Mouse (Mus musculus) liver (tissue): ENCODE data around the gene Lipt1.

Source experiments
- DNase-seq: peaks from one replicate; pipeline ENCODE4 v3.0.0-alpha.2; 2020; ENCODE audit warnings: mixed read lengths

Lipt1 gene

GRCm38 (mm10) chr1:37871704-37872103 is at the start of gene Lipt1:
Gene Lipt1, plus strand, starts transcription at chr1:37871738.
- DNase-seq, result no peak

- DNase-seq, result no peak
Observed at GRCm38 (mm10) chr1:37831681-37832080, 39.9 kb upstream of the Lipt1 start.

- no peak for DNase-seq
Observed at GRCm38 (mm10) chr1:37846878-37847277, 24.7 kb upstream of the Lipt1 start.

DNA sequence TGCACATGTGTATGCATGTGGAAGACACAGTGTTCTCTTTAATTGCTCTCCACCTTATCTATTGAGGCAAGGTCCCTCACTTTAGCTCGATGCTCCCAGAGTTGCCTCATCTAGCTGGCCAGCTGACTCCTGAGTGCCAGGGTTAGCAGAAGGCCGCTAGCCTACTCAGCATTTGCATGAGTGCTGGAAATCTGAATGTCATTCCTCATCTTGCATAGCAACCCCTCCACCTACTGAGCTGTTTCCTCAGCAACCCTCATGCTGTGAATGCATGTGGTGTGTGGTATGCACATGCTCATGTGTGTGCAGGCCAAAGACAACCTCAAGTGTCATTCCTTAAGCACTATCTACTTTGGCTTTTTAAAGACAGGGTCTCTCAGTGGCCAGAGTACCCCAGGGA is 20.8 kb upstream of the Lipt1 start:
- DNase-seq, result no peak

- DNase-seq, result peak; percentile 99
Observed at GRCm38 (mm10) chr1:37864511-37865400, 6.8 kb upstream of the Lipt1 start.

- no peak for DNase-seq
Observed at GRCm38 (mm10) chr1:37865401-37866215, 5.9 kb upstream of the Lipt1 start.

DNA sequence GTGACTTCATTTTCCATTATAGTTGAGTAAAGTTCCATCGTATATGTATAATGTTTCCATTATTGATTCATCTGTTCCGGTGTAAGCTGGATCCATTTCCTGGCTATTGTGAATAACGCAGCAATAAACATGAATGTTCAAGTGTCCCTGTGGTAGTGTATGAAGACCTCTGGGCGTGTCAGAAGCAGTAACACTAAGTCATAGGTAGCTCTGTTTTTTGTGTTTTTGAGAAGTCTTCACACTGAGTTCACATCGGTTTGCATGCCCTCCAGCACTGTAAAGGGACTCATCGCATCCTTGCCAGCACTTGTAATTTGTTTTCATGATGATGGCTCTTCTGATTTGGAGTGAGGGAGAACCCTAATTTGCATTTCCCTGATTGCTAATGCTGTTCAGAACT is 5.3 kb upstream of the Lipt1 start, which contains the start of gene Tsga10:
Gene Tsga10, minus strand, starts transcription at position 144 of the 400 bp plus-strand sequence.
- no peak for DNase-seq

- peak; percentile 75 for DNase-seq
Observed at GRCm38 (mm10) chr1:37867056-37867455, 4.5 kb upstream of the Lipt1 start.

DNA sequence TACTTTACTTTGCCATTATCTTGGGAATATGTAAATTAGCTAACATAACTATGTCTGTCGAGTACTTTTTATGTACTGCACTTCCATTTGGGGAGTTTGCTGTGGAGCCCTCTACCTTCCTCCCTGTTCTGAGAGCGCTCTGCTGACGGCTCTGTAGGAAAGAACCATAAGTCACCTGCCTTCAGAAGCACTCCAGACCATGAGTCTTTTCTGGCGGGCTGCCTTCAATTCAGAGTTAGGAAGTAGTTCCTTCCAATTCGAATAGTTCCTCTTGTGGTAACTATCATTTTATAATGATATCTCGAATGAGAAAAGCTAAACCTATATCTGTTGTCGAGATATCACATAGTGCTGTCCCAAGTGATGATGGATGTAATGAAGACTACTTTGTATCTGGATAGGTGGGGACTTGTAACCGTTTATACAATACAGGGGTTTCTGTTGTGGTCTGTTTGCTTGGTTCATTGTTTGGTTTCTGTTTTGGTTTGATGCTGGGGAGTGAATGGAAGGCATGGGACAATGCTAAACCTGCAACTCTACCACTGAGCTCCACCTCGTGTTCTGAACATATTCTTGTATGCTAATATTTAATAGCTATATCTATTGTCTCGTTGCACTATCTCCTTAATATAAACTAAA is 3.7 kb upstream of the Lipt1 start:
- no peak for DNase-seq

GRCm38 (mm10) chr1:37868640-37869039 is 2.9 kb upstream of the Lipt1 start:
- DNase-seq, result no peak

DNA sequence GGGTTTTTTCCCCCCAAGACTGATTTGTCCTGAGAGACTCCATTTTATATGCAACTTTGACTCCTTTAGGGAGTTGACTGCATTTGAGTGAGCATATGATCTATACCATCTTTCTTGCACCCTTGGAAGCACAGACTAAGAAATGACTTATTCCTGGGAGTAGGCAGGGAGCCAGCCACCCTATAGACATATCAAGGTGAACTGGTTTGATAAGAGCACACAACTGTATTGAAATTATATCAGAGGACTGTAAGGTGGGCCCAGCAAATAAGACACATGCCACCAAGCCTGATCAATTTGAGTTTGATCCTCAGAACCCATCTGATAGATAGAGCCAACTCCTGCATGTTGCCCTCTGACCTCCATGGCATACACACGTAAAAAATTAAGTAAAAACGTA is 2.2 kb upstream of the Lipt1 start:
- no peak for DNase-seq

DNA sequence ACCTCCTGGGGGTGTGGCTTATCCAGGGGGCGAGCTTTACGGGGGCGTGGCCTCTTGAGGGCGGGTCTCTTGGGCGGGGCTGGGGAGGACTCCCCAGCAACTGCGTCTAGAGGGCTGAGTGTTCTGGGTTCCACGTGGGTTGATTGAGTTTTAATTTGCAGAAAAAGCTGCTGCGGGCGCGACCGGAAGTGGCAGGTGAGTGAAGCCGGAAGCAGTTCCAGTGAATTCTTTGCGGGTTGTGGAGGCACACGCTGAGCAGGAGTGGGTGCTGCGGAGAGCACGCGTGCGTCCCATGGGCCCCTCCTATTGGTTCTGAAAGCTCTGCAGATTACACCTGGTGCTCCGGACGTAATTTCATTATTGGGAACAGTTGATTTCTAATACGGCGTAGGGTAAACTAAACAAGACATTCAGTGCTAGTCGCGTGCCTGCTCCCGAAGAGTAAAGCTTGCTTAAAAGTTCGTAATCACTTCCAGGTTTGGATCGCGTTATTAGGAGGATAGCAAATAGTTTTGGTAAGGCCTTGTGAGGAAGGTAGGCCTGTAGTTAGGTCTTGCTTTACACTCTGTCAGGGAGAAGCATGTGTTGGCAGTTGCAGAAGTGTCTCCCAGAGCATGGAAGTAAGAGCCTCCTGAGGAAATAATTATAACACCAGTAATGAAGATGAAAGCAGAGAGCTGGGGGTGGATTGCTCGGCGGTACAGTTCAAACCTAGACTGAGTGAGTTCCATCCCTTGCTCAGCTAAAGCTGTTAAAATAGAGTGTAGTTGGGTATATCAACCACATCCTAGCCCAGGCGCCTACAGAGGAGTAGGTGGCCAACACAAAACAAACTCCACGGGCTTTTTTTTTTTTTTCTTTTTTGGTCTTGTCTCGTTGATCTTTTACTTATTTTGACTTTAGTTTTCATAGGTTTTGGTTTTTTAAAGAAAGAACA is 861 bp downstream of the Lipt1 start:
- DNase-seq, result peak; percentile 91

DNA sequence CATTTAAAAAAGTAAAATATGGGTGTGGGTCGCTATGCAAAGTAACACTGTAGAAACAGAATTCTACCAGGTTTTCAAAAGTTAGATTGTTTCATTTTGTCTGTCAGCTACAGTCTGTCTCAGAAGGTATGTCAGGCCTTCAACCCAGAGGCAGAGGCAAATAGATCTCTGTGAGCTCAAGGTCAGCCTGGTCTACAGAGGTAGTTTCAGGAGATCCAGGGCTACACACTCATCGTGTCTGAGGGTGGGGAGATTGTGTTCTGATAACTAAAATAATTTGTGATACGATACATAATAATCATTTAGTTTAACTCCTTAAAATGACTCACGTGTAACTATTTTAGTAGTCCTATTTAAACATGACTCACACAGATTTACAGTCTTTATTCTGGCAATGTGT is 1.6 kb downstream of the Lipt1 start:
- no peak for DNase-seq

- no peak for DNase-seq
Observed at GRCm38 (mm10) chr1:37877736-37878460, 6.4 kb downstream of the Lipt1 start.

DNA sequence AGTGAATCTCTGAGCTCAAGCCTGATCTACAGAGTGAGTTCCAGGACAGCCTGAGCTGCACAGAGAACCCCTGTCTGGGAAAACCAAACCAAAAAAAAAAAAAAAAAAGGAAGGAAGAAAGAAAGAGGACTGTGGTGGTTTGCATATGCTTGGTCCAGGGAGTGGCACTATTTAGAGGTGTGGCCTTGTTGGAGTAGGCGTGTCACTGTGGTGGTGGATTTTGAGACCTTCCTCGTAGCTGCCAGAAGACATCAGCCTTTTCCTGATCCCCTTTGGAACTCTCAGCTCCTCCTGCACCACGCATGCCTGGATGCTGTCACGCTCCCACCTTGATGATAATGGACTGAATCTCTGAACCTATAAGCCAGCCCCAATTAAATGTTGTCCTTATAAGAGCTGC is 11.9 kb downstream of the Lipt1 start:
- no peak for DNase-seq

DNA sequence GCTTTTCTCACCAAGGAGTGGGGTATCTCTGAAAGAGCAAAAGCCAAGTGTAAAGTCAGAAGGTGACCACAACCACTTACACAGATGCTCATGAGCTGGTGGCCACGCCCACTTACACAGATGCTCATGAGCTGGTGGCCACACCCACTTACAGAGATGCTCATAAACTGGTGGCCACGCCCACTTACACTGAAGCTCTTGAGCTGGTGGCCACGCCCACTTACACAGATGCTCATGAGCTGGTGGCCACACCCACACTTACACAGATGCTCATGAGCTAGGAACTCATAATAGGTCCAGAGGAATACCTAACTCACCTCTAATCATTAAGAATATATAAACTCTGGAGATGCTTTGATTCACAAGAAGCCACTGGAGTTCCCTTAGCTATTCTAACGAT is 12.9 kb downstream of the Lipt1 start:
- peak; percentile 88 for DNase-seq

DNA sequence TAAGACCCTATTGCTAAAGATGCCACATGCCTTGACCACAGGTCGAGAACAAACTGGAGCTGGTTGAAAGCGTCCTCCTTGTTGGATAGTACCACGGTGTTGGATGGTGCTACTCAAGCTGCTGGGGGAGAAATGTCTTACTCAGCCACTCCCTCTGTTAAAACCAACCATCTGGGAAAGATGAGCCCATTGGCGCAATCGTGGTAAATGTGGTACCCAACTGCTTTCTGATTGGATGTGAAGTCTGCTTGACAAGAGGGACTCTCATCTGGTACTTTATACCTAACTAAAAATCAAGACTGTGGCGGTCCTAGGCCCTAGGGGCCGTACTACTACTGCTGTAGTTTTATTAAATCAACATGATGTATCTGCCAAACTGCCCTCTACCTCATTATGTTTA is 17.7 kb downstream of the Lipt1 start:
- DNase-seq, result no peak

DNA sequence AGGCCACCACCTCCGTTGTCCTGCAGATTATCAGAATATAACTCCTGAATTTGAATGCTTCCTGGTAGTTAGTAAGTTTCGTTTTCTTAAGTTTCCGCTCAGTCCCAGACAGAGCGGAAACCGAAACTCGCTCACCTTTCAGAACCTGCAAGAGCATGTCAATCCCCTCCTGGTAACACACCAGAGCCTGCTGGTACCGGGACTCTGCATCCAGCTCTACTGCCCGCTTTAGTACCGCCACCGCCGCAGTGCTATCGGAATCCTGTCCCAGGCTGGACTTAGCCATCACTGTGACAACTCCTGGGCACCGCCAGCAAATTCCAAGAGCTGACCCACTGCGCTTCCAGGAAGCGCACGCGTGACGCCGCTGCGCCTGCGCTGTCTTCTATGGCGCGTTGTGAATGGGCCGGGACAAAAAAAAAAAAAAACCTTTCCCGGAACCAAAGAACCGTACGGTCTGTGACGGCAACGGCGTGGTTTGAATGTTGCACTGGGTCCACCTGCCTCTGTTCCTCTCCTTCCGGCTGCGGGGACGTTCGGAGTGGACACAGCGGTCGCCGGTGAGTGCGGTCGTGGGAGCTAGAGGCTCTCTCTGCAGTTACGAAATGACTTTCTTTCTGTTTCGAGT is 18.6 kb downstream of the Lipt1 start, which contains the start of the genes Mitd1 and Mrpl30:
Gene Mitd1, minus strand, starts transcription at position 387 of the 628 bp plus-strand sequence.
Gene Mrpl30, plus strand, starts transcription at position 453 of the 628 bp plus-strand sequence.
- DNase-seq, result peak; percentile 89

GRCm38 (mm10) chr1:37891400-37891799 is 19.9 kb downstream of the Lipt1 start:
- no peak for DNase-seq

DNA sequence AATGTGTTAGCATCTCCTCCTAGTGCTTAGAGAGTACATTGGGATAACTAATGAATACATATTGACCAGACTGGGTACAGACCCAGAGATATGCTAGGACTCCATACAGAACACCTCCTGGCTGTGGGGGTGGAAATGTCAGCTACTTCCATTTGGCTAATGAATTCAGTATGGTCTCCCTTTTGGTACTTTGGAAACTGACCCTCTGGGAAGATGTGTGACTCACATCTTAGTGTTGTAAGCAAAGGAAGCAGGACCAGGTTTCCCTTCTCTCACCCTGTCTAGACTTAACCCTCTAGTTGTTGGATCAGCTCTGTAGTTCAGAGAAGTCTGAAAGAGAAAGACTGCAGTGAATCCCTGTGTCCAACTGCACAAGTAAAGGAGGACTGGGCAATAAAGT is 23.1 kb downstream of the Lipt1 start:
- DNase-seq, result no peak

DNA sequence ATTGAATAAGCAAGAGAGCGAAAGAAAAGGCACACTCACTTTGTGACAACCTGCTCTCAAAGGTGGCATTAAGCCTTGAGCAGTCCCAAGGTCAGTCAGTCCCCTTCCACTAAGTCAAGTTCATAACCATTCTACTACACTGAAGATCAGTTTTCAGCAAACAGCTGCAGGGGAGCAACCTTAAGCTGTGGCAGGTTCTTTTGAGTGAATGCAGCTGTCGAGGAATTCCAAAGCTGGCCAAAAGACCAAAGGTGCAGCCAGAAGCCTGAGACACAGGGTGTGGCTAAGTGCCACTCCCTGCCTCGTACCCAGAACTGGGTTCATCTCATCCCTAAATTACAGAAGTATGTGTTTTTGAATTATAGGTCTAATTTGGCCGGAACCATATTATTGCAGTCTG is 28.3 kb downstream of the Lipt1 start:
- DNase-seq, result no peak
